Mouse (Mus musculus): ENCODE results near the gene Rbms1. TPM values are rescaled to one million over a fixed set of nuclear protein-coding genes. Genes with fewer than 3 reads are reported as not detected.

Rbms1 gene
- 10 to 100 TPM; 21.8 to 22.1 TPM for total RNA-seq (2021)
- long read RNA-seq, experiment 1, full-length matches to known transcripts = 5 of 21 reads
- long read RNA-seq, experiment 1, partial matches to known transcripts = 1 of 21 reads
- long read RNA-seq, experiment 1, other reads (novel, unspliced or antisense) = 15 of 21 reads
- long read RNA-seq, experiment 2, full-length matches to known transcripts = 10 of 20 reads
- long read RNA-seq, experiment 2, partial matches to known transcripts = 1 of 20 reads
- long read RNA-seq, experiment 2, other reads (novel, unspliced or antisense) = 9 of 20 reads

DNA sequence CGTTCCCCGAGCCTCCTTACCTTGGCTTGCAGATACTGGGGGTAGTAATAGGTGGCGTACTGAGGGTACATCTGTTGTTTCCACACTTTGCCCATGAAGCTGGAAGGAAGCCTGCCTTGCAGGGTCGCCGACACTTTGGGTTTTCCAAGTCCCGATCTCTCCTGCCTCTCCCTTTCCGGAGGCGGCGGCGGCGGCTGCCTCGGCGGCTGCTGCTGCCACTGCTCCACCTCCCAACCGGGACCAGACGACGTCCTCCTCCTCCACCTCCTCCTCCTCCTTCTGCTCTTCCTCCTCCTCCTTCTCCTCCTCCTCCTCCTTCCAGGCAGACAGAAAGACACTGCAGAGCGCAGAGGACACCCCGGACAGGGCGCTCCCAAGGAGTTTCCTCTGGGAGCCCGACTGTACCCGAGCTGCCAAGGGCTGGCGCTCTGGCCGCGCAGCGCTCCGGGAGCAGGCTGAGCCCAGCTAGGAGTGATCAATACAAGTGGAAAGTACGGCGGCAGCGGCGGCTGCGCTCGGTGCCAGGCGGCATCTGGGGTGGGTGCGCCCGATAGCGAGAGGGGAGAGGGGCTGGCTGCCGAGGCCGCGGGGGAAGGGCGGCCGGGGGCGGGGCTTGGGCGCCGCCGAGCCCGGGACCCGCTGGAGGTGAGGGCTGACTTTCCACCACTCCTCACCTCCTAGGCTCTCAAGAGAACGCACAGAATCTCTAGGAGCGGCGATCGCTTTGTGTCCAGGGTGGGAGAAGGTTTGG lies at the start of gene Rbms1:
Rbms1 (minus strand) TSS at position 522 of the 751 bp plus-strand sequence.
- peak; percentile 79 for DNase-seq

DNA sequence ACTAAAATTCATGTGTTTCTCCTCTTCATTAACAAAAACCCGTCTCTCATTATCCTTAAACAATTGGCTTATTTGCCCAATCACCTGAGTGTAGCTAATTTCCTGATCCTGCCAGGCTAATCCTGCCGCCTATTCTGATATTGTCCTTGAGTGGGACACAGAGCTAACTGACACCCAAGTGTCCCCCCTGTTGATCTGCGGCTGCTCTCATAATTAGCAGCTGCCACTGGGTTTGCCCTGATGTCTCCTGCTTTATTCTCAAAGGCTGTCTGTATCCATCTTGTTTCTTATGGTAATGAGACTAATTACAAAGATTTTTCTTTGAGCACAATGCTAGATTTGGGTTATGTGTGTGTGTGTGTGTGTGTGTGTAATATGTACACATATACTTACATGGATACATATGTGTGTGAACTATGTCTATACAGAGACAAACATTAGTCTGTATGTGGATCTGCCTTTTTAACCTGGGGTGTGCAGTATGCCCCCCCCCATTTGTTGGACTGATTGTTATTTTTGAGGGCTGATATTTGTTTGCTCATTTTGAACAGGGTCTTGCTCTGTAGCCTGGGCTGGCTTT lies 49.3 kb upstream of the Rbms1 start:
- DNase-seq = no peak

DNA sequence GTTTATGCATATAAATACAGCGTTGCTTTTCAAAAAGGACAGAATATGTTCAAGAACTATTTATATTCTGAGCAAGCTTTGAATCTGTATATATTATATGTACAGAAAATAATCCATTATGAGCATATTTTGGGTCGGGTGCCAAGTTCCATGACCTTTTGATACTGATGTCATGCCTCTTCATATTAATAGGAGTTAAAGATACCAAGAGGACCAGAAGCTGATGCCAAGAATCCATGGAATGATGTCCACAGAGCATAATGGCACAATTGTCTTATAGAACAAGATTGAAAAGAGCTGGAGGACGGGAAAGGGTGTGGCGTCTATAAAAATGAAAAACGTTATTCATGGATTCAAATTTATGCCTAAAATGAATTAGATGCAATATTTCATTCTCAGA lies 23.3 kb upstream of the Rbms1 start:
- DNase-seq = no peak

DNA sequence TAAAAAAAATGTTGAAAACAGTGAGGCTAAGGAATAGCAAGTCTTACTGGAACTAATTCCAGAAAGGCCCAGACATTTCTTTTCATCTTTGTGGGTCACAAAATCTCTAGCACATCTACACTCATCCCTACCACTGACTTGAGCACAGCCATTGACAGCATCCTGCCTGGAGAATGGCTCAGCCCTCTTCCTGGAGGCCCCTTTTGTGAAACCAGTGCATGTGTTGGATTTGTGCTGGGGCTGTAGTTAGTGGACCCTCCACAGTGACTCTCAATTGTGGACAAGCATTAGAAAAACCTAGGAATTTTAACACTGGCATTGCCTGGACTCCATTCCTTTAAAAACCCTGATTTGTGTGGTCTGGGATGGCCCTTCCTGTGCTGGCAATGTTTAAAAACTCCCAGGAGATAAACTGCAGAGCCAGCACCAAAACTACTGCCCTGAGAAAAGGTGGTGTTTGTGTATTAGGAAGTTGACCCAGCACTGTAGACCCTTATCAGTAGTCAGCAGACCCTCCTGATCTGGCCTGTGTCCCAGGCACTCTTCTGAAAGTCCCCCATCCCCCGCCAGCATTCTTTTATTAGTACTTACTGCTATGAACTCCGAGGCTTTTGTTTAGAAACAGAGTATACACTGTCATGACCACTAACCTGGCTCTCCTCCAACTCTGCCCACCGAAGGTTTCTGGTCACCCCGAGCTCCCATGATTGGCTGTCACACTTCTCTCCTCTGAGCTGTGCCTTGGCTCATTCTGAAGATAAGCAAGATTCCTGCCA lies 15.7 kb upstream of the Rbms1 start:
- no peak for DNase-seq

DNA sequence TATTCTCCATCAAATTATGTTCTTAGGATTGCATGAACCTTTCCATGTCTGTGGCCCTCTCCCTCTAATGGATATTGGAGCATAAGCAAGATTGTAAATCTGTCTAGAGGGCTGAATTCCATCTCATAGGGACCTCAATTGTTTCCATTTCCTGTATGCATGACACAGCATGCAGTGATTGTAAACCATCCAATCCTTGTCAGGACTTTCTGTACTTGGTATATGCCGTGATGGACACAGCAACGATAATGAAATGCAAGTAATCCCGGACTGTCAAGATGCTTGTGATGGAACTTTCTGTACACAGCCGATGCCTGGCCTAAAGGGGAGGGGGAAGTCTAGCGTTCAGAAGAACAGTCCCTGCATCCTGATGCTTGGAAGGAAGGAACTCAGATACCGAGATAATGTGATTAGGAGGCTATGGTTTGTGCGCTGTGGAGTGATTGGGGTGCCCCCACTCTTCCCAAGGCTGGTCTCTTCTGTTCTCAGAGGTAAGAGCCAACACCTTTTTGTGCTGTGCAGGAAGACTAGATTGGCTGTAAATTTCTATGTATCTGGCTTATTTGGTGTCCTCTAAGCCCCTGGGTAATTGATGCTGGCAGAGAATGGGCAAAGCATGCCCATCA lies 9.3 kb upstream of the Rbms1 start:
- DNase-seq = no peak

DNA sequence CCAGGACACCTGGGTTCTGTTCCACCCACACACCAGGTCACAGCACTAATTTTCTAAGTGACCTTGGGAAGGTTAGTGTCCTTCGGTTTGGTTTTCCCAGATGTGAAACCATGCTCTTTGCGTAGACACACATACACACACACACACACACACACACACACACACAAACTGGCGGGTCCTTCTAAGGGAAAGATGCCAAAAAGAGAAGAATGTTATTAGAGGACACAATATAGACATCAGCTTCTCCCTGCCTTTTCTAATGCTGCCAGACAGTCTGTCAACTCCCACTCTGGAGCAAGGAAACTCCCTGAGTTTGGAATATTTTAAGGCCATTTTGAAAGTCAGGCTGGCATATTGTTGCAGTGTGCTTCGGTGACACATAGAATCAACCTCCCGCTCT lies 624 bp upstream of the Rbms1 start:
- peak; percentile 6 for DNase-seq

DNA sequence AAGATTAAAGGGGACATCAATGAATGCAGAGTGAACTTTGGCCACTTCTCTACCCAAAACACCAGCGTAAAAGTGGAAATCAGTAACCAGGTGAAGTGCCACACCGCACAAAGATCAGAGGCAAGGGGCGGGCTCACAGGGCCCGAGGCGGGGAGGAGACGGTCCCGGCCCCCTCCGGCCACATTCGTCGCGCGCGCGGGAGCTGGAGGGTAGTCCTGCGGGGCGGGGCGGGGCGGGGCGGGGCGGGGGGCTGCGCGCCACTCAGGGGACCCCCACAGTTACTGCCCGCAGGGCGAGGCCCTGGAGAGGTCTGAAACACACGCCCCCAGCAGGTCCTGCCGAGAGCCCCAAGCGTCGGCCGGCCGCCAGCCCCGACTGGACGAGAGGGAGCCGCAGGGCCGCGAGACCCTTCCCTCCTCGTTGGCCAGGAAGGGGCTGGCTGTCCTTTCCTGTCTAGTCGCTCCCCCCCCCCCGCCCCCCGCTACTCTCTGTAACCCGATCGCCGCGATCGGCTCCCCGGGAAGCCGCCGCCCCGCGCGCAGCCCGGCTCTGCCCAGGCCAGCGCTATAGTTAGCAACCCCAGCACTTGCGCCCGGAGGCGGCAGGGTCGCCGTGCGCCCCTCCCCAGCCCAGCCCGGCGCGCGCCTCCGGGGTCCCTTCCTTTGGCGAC lies 856 bp downstream of the Rbms1 start:
- DNase-seq = peak; percentile 67

DNA sequence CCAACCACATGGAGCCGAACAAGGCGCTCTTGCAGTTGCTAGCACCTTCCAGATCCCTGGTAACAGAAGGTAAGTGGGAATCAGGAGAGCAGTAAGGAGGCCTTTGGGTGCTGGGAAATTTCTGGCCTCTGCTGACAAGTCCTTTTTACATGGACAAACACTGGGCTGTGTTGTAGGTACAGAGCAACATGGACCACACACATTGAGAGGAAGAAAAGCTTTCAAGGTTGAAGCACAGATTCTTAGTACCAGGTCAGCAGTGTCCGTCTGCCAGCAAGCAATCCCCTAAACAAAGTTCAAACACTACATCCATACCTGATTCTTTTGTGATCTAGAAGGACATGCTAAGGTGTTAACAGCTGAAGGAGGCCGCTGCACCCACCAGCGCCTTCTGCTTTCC lies 1.7 kb downstream of the Rbms1 start:
- DNase-seq = no peak

DNA sequence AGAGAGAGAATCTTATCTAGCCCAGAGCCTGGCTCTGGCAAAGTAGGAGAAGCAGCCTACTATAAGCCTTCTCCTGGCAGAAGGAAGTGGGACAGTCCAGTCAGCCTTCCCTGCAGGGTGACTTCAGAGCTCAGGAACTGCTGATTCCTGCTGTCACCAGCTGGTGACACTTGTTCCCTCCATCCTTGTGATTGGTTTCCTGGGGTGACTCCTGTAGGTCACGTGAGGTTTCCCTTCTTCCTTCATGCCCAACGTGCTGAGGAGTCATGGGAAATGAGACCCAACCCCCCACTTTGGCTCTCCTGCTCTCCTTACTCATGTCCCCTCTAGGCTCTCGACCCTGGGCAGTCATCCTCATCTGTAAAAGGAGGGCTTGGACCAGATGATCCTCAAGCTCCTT lies 14.8 kb downstream of the Rbms1 start:
- DNase-seq = no peak

DNA sequence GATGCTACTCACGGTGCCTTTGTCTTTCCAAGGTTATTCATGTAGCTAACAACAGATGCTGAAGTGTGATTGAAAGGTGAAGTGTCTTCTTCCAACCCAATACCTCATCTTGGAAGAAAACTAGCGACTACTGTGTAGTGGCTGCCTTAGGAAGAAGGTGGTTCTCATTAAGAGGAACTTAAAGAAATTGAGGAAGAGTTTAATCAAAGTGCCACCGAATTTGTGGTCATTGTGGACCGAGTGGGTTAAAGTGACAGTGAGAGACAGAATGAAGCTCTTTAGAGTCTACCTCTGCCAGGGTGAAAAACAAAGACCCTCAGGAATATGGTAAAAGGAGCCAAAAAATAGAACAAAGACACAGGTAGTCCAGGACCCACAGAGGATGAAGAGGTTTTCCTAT lies 15.2 kb downstream of the Rbms1 start:
- DNase-seq = no peak

DNA sequence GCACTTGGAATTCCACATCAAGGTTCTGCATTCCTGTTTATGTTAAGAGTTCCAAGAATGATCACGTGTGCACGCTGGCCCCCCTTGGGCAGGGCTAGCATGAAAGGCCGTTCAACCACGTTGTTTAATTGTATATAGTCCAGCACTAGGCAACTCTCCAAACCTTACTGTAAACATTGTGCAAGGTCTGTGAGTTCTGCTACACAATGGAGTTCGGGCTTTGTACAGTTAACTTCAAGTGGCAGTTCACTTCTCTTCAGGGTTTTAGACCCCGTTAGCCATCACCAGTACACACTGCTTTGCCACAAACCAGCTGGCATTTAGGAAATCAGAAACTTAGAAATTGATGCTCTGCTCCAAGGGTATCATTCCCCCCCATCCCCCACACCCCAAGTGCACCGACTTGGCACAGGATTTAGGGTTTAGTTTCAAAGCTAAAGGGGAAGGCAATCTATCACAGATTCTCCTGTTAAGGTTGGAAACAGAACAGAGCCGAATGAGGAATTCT lies 22.5 kb downstream of the Rbms1 start:
- DNase-seq = no peak

DNA sequence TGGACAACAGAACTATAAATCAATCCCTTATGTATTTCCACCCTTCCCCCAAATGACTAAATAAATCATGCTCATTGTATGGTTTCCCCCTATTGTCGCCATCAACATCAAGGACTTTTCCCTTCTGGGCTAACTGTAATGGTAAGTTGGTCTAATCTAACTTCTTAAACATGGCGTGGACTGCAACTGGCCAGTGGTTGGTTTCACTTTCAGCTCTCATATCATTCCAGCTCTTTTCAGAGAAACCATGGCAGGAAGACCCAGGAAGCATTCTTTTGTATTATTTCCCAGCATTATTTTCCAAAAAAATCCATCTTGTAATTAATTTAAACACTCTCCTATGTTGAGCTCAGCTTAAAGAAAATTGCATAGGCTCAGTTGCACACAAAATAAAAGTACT lies 23.0 kb downstream of the Rbms1 start:
- no peak for DNase-seq

DNA sequence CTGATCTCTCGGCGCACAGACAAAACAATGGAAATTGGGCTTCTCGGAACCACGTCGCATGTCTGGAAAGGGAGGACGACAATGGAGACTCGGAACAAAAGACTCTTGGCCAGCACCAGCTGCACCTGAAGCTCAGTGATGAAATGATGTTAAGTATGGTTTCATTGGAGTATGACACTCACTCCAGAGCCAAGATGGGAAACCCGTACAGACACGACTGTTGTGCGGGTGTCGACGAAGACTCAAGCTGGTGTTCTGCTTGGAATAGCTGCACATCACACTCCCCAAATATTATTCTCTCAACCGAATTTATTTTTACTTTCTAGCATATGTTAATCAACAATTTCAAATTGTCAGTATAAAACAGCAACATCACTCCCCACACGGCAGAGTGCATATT lies 26.1 kb downstream of the Rbms1 start:
- DNase-seq = no peak

DNA sequence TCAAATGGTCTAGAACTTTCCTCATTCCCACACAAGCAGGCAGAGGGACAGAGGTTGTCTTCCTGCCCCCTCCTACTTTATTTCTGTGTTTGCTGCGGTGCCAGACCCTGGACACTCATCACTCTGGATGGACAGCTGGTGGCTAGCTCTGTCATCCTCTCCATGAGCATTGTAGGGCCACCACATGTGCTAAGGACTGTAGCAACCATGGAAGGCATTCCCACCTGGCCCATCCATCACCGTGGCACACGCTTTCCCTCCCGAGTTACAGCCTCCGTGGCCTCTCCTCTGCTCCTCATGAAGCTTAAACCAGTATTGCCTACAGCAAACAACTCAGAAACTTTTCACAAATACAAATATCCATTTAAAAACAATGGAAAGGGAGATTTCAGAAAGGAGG lies 34.0 kb downstream of the Rbms1 start:
- no peak for DNase-seq

DNA sequence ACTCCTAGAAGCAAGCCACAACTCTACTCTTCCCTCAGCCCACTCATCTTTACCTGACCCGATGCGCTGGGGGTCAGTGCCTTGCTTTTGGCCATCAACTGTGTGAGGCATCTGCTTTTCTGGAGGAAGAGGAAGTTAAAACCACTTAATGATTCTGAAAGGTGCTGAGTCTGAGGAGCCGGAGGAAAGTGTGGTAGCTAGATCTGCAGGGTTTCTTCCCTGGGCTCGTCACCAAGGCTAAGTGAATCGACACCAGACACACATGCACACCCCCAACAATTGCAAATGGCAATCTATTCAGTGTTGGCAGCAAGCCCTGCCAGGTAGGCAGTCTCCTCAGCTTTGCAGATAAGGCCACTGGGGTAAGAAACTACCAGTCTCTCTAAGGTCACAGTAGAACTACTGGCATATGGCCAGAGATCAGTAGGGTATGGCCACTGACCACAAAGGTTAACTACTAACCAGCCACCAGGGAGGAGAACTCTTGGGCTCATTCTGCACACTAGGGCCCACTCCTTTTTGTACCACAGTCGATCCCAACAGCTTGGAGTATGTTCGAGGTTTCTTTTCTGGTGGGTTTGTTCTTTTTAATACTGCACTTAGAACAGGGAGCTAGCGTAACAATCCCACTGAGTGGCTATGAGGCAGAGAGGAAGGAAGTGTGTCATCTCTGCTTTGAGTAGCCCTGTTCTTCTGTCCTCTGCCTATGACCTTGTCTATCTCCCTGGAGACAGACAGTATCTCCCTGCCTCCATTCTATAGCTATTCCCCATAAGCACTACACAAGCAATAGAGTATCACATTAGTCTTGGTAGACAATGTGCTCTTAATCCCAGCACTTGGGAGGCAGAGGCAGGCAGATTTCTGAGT lies 34.9 kb downstream of the Rbms1 start:
- no peak for DNase-seq

DNA sequence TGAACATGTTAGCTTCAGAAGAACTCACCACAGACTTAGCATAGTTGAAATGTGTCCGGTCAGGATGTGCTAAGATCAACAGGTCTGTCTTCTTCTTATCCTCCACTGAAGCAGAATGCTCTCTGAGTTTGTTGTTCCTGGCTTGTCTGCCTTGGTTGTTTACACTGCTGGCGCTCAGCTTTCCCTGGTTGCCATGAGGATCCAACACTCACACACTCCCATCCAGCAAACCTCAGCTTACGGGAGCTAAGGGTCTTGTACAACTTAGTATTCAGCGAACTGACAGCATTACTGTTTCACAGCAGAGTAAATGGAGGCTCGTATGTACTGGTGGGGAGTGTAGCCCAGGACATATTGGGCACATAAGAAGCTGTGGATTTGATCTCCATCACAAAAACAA lies 37.9 kb downstream of the Rbms1 start:
- DNase-seq = no peak

DNA sequence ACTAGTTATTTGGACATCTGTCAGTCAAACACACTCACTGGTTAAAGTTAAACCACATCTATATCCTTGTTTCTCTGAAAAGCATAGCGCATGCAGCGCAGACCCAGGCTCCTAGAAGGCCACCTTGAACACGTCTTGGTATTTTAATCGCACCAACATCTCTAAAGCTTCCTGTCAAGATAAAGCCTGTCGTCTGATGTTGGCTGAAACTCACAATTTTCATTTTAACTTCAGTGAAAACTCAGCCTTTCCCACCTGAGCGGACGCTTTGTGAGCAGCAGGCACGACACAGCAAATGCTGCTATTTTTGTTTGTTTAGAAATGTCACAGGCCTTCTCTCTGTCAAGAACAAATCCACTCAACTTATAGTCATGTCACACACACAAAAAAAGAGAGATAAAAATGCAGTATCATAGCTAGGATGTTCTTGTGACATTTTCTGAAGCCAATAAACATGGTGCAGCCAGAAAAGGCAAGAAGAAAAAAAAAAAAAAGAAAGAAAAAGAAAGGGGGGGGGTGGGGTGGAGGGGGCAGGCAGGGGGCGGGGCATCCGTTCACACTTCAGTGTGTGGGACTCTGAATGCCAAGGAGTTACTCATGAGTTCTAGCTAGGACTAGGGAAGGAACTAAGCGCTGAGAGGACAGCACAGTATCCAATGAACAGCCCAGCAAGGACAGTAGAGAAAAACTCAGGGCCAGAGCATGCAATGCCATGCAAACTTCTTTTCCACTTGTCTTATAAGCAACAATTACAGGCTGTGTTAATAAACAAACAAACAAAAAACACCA lies 39.0 kb downstream of the Rbms1 start:
- no peak for DNase-seq

DNA sequence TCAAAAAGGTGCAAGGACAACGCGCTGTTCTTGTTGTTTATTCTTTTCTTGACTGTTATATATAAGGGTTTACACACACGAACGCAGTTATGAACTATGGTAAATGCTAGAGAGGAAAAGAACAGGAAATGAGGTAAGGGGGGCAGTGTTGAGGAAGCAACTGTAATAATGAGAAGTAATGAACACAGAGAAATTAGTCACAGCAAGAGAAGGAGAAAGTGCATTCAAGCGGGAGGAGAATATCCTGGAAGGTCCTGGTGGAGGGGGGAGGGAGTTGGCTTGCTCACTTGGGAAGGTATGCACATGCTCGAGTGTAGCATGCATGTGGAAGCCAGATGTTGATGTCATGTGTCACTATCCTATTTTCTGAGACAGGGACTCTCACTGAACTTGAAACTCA lies 39.9 kb downstream of the Rbms1 start:
- DNase-seq = no peak

DNA sequence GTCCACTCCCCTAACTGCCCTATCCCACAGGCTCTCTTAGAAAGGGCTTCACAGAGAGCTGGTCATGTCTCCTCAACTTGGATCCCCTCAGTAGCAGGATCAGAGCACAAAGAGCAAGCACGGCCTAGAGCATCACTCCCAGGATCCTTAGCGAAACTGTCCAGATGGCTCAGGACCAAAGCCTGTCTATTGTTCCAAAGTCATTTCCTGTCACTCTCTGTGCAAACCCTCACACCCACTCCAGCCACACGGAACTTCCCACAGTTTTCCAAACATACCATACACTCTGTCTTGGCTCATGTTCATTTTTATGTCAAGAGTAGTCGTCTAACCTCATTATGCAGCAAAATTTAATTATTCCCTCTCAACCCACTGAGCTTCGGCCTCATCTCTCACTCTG lies 40.6 kb downstream of the Rbms1 start:
- DNase-seq = no peak

DNA sequence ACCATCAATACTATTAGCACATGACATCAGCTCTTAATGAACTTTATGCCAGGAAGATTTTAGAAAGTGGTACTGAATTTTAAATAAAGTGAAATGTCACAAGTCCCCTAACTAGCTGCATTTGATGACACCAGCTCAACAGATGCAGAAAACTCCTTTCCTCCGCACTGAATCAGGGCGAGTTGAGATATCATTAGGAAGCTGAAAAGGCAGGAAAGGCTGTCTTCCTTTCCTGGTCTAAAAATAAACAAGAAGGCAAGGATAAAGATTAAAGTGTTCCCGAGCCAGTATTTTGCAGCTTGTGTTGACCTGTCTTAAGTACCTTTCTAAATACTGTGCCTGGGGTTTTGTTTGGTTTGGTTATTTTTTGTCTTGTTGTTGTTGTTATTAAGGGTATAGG lies 42.9 kb downstream of the Rbms1 start:
- DNase-seq = no peak

Measured in gastrocnemius, postnatal 25 days (tissue).